Mouse (Mus musculus): ENCODE results near the gene Pgls.

The Pgls gene

GRCm38 (mm10) chr8:71639318-71639717, 47.3 kb downstream of the Pgls start:
- no peak for DNase-seq

- no peak for DNase-seq
Measured at GRCm38 (mm10) chr8:71645510-71645909, 53.5 kb downstream of the Pgls start.
